In the genomic region with DNA sequence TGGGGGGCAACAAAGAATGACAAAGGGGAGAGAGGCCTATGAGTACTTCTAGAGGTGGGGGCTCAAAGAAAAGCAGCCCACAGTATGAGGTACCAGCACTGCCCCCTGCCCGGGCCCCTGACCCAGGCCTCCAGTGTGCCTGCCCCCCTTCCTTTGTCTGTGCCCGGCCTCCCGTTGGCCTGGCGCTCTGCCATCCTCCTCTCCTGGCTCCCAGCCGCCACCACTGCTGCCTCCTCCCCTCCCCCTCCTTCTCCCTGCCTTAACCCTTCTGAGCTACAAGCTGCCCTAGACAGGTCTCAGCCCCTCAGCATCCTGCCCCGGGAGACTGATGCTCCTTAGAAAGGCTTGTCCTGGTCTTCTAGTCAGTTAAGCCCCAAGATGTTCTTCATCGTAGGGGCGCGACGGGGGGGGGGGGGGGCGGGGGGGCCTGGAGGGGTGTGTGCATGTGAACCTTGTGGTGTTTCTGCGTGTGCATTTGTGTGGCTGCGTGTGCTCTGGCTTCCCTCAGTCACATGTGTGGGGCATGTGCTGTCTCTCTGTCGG, we compare ENCODE assay signal across 8 mouse cellular contexts. TPM values are rescaled to one million over a fixed set of nuclear protein-coding genes. Genes with fewer than 3 reads are reported as not detected.
DNase-seq lines count a peak whose midpoint lies in the region; ATAC-seq lines count a peak whose summit lies in the region.

No protein-coding gene starts in this region.

- DNase-seq in Muller cell, postnatal 12 days (ENCODE audit: inconsistent ontology term): peak; percentile 92
- peak; percentile 87 for DNase-seq in cerebellum, adult 9-11 months
- peak; percentile 62 for DNase-seq in gastrocnemius, adult 18-20 months (ENCODE audit: low spot score)
- peak; percentile 79 to 92 for DNase-seq in left cerebral cortex, postnatal 10 days (ENCODE audit: extremely low spot score in 1 of 2, low spot score in 2 of 2)
- peak; percentile 86 for DNase-seq in right cerebral cortex, postnatal 14 days
- no peak for DNase-seq in c-Kit-positive CD71-positive TER-119-positive erythroid progenitor cells, embryonic 14.5 days (ENCODE audit: low spot score)

- peak overlapping the region; percentile 88 for H3K4me2 ChIP-seq in hindbrain, embryonic 16.5 days (ENCODE audit: low read length)

- peaks cover 72% of the 10 kb centered on the region for H3K79me2 ChIP-seq in macrophage (ENCODE audit: inconsistent target)

- H3K36me3 ChIP-seq in hindbrain, embryonic 16.5 days (ENCODE audit: control insufficient read depth, insufficient read depth, low read length): no peaks in the 10 kb centered on the region
- H3K36me3 ChIP-seq in macrophage (ENCODE audit: inconsistent target): no peaks in the 10 kb centered on the region

- peak overlapping the region; percentile 70 for H3K9ac ChIP-seq in hindbrain, embryonic 16.5 days (ENCODE audit: low read depth, low read length)

- 0 out of 2 replicates have a peak, but pooled peaks have one; percentile 12 for ATAC-seq in hindbrain, embryonic 16.5 days

- H3K4me1 ChIP-seq in hindbrain, embryonic 16.5 days (ENCODE audit: control insufficient read depth, insufficient read depth, low read depth, low read length): peaks cover 70% of the 10 kb centered on the region

- H3K27me3 ChIP-seq in hindbrain, embryonic 16.5 days (replicated peaks; ENCODE audit: control insufficient read depth, insufficient read depth, low read length): no peaks in the 10 kb centered on the region

- WGBS in hindbrain, embryonic 16.5 days: 0% methylated on average over 11 of the region's 14 CpGs
- 5% methylated on average over 9 of the region's 14 CpGs for WGBS in macrophage (ENCODE audit: missing documents)

- H3K27ac ChIP-seq in hindbrain, embryonic 16.5 days (ENCODE audit: low read depth, low read length): peak overlapping the region; percentile 85
- H3K27ac ChIP-seq in macrophage: peak overlapping the region; percentile 60

- intact Hi-C loops in left cerebral cortex, postnatal 10 days (cut with DNase I): no loop called here

- H3K4me3 ChIP-seq in hindbrain, embryonic 16.5 days (ENCODE audit: low read length): peak overlapping the region; percentile 41
- no peak overlapping the region for H3K4me3 ChIP-seq in macrophage (ENCODE audit: inconsistent target)

- H3K9me3 ChIP-seq in hindbrain, embryonic 16.5 days (ENCODE audit: control insufficient read depth, low read length): no peaks in the 10 kb centered on the region

RNA-seq across cellular contexts. Expression of gene Pprc1, which starts 2.7 kb away (rescaled TPM):
- total RNA-seq in gastrocnemius, adult 18-20 months (2021): 10 to 100 TPM; 14.9 to 15.1 TPM
- polyA plus RNA-seq in hindbrain, embryonic 16.5 days (2015; fragmentation: Nextera tagmentation; extraction: Ambion mirVana): 15.4 and 22.5 TPM in 2 replicates
- 10 to 100 TPM; 26.2 to 29.1 TPM for total RNA-seq in left cerebral cortex, postnatal 10 days (2021)
- total RNA-seq in macrophage (2018; cell fraction: chromatin; rRNA removed): 100 to 1,000 TPM in 8 of 26 experiments, 10 to 100 TPM in 18; 39.0 to 165 (median 87.4) TPM
- 10 to 100 TPM in 25 of 26 experiments, 1 to 10 TPM in 1; 9.7 to 26.8 (median 18.4) TPM for total RNA-seq in macrophage (2018; cell fraction: cytosol; rRNA removed)
- total RNA-seq in macrophage (2018; cell fraction: nucleus; rRNA removed): 100 to 1,000 TPM in 1 of 26 experiments, 10 to 100 TPM in 25; 32.4 to 133 (median 55.7) TPM
- 13.1 to 26.2 TPM (median 15.9 TPM) in 3 replicates for polyA plus RNA-seq in macrophage (2018)

RNA-seq across cellular contexts. Expression of gene Ldb1, which starts 3.0 kb away (rescaled TPM):
- total RNA-seq in gastrocnemius, adult 18-20 months (2021): 10 to 100 TPM; 15.5 to 15.8 TPM
- 50.6 and 88.5 TPM in 2 replicates for polyA plus RNA-seq in hindbrain, embryonic 16.5 days (2015; fragmentation: Nextera tagmentation; extraction: Ambion mirVana)
- total RNA-seq in left cerebral cortex, postnatal 10 days (2021): 100 to 1,000 TPM in 1 of 2 experiments, 10 to 100 TPM in 1; 99.7 to 101 TPM
- 100 to 1,000 TPM in 15 of 26 experiments, 10 to 100 TPM in 11; 34.5 to 266 (median 130) TPM for total RNA-seq in macrophage (2018; cell fraction: chromatin; rRNA removed)
- total RNA-seq in macrophage (2018; cell fraction: cytosol; rRNA removed): 10 to 100 TPM; 34.0 to 73.6 (median 58.4) TPM
- total RNA-seq in macrophage (2018; cell fraction: nucleus; rRNA removed): 100 to 1,000 TPM in 10 of 26 experiments, 10 to 100 TPM in 16; 31.1 to 202 (median 91.8) TPM
- 59.8 to 83.3 TPM (median 73.3 TPM) in 3 replicates for polyA plus RNA-seq in macrophage (2018)

RNA-seq across cellular contexts. Expression of gene Nolc1, which starts 33.7 kb away (rescaled TPM):
- total RNA-seq in gastrocnemius, adult 18-20 months (2021): 10 to 100 TPM; 22.4 to 24.7 TPM
- 56.3 and 63.9 TPM in 2 replicates for polyA plus RNA-seq in hindbrain, embryonic 16.5 days (2015; fragmentation: Nextera tagmentation; extraction: Ambion mirVana)
- 10 to 100 TPM; 34.6 to 37.3 TPM for total RNA-seq in left cerebral cortex, postnatal 10 days (2021)
- 10 to 100 TPM in 21 of 26 experiments, 1 to 10 TPM in 5; 8.0 to 23.2 (median 13.6) TPM for total RNA-seq in macrophage (2018; cell fraction: chromatin; rRNA removed)
- 10 to 100 TPM; 12.1 to 23.2 (median 17.5) TPM for total RNA-seq in macrophage (2018; cell fraction: cytosol; rRNA removed)
- total RNA-seq in macrophage (2018; cell fraction: nucleus; rRNA removed): 10 to 100 TPM in 17 of 26 experiments, 1 to 10 TPM in 9; 4.8 to 47.3 (median 11.5) TPM
- 18.8 to 68.9 TPM (median 43.9 TPM) in 3 replicates for polyA plus RNA-seq in macrophage (2018)

RNA-seq across cellular contexts. Expression of gene Hps6, which starts 38.7 kb away (rescaled TPM):
- 1 to 10 TPM; 3.6 to 3.9 TPM for total RNA-seq in gastrocnemius, adult 18-20 months (2021)
- polyA plus RNA-seq in hindbrain, embryonic 16.5 days (2015; fragmentation: Nextera tagmentation; extraction: Ambion mirVana): 6.1 and 7.2 TPM in 2 replicates
- 1 to 10 TPM; 3.3 to 4.7 TPM for total RNA-seq in left cerebral cortex, postnatal 10 days (2021)
- 10 to 100 TPM in 3 of 26 experiments, 1 to 10 TPM in 23; 2.3 to 11.7 (median 6.8) TPM for total RNA-seq in macrophage (2018; cell fraction: chromatin; rRNA removed)
- total RNA-seq in macrophage (2018; cell fraction: cytosol; rRNA removed): 10 to 100 TPM in 7 of 26 experiments, 1 to 10 TPM in 19; 5.4 to 13.8 (median 8.9) TPM
- total RNA-seq in macrophage (2018; cell fraction: nucleus; rRNA removed): 10 to 100 TPM in 8 of 26 experiments, 1 to 10 TPM in 18; 4.7 to 18.3 (median 8.8) TPM
- polyA plus RNA-seq in macrophage (2018): 5.1 to 9.8 TPM (median 9.4 TPM) in 3 replicates

RNA-seq across cellular contexts. Expression of gene Armh3, which starts 43.7 kb away (rescaled TPM):
- total RNA-seq in gastrocnemius, adult 18-20 months (2021): 10 to 100 TPM; 11.9 to 12.6 TPM
- 21.4 and 22.6 TPM in 2 replicates for polyA plus RNA-seq in hindbrain, embryonic 16.5 days (2015; fragmentation: Nextera tagmentation; extraction: Ambion mirVana)
- 10 to 100 TPM; 22.9 to 24.6 TPM for total RNA-seq in left cerebral cortex, postnatal 10 days (2021)
- 10 to 100 TPM; 34.8 to 90.3 (median 60.6) TPM for total RNA-seq in macrophage (2018; cell fraction: chromatin; rRNA removed)
- 10 to 100 TPM in 20 of 26 experiments, 1 to 10 TPM in 6; 7.4 to 14.5 (median 10.9) TPM for total RNA-seq in macrophage (2018; cell fraction: cytosol; rRNA removed)
- 10 to 100 TPM; 13.8 to 56.2 (median 26.6) TPM for total RNA-seq in macrophage (2018; cell fraction: nucleus; rRNA removed)
- polyA plus RNA-seq in macrophage (2018): 9.3 to 14.2 TPM (median 10.7 TPM) in 3 replicates

Comparison
In these comparisons a context has a peak if more than half of its experiments do, and no peak if none do; other contexts are left out.
1. RNA of gene Ldb1, which starts 3.0 kb away (total RNA-seq): 99.7 to 101 TPM in left cerebral cortex, postnatal 10 days; 15.5 to 15.8 TPM in gastrocnemius, adult 18-20 months; every median in the first group is over 4 times any median in the second.